Mouse (Mus musculus): ENCODE measurements around the gene Rnf138rt1. TPM values are rescaled to one million over a fixed set of nuclear protein-coding genes. Genes with fewer than 3 reads are reported as not detected.
A peak's percentile ranks its signal among the peaks of the same experiment; 100 is the strongest.

Gene Rnf138rt1
- 0.34 and 0.50 TPM in 2 replicates for polyA plus RNA-seq (2016; fragmentation: Nextera tagmentation; extraction: Ambion mirVana)

DNA sequence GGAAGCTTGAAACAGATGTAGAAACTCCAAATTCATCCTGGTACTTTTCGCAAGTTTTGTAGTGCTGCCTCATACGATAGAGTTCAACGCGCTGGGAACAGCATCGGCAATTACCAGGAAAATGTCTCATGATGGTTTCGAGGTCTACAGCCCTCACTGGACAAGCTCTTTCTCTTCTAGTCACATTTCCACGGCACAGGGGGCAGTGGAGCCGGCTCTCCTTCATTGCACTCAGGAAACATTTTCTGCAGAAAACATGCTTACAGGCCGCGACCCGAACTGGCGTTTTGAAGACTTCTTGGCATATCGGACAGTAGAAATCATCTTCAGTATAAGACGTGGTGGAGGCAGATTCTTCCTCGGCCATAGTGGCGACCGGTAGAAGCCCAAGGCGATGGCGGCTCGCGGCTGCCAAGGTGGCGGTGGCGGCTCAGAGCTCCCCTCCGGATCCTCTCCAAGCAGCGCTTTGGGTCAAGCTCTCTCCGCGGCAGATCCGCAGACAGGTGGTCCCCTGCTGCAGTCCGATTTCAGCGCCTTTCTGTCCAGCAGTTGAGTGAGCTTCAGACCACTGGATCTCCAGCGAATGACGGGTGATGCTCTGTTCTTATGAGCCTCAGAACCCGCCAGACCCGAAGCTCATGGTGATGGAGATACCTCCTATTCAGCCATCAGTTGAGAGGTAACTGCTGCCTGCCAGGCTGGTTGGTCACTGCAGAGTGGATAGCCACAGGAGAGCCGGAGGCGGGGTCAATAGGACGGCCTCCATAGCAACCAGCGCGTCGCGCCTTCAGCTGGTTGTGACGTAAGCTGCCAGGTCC is at the start of gene Rnf138rt1:
Gene Rnf138rt1, minus strand, starts transcription at position 713 of the 818 bp plus-strand sequence.
- no peaks in the 10 kb centered on the region for H3K9me3 ChIP-seq
- no peak within 1 kb of the TSS for H3K27ac ChIP-seq
- H3K27me3 ChIP-seq (ENCODE audit: insufficient read depth, poor library complexity, severe bottlenecking): peaks cover 86% of the 10 kb centered on the region
- peak; percentile 58 for DNase-seq (ENCODE audit: low spot score)
- 22% methylated on average over 42 of the region's 42 CpGs for WGBS
- peaks cover 6% of the 10 kb centered on the region; the same call in 1 of the 2 replicates for H3K4me1 ChIP-seq (replicated peaks)
- no peaks in the 10 kb centered on the region for H3K36me3 ChIP-seq
- peak within 1 kb of the TSS; percentile 53 for H3K4me3 ChIP-seq

DNA sequence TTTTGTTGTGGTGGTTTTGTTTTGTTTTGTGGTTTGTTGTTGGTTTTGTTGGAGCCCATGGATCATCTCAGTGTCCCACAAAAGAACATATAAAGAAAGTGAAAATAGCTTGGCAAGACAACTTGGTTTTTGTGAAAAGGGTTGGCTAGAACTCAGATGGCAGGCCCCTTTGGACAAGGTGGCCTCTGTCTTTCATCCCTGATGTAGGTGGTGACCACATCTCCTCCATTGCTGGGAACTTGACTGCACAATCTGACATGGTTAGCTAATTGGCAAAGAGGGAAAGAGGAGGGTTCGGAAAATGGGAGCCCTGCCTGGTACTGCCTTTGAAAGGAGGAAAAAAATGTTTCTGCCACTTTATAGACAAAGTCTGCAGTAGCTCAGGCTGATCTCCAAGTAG is 46.1 kb upstream of the Rnf138rt1 start:
- peaks cover 63% of the 10 kb centered on the region for H3K27me3 ChIP-seq (ENCODE audit: insufficient read depth, poor library complexity, severe bottlenecking)
- no peak for DNase-seq (ENCODE audit: low spot score)

DNA sequence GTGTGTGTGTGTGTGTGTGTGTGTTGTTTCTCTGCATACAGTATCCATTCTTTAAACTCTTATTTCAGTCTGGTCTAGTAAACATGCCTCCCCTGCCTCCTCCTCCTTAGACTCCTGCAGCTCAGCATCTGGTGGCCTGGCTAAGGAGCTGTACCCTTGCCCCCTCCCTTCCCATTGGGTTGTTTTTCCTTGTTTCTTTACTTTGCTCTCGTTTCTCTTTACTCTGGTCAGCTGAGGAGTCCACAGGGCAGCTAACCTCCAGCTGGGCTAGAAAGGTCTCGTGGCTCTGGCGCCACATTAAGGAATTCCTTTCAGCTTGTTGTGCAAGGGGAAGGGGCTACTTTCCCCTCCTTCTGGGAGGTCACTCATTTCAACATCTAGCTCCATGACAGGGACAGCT is 5.2 kb upstream of the Rnf138rt1 start:
- Histone ChIP-seq H3K27me3 (ENCODE audit: insufficient read depth, poor library complexity, severe bottlenecking) (peaks cover 75% of the 10 kb centered on the region), H3K4me3 (no peak overlapping the region), H3K36me3 (no peaks in the 10 kb centered on the region), H3K9me3 (no peaks in the 10 kb centered on the region), H3K27ac (no peak overlapping the region), H3K4me1 (replicated peaks) (peaks cover 8% of the 10 kb centered on the region; the same call in 1 of the 2 replicates)
- WGBS: 49% methylated on average over 3 of the region's 3 CpGs
- peak; percentile 6 for DNase-seq (ENCODE audit: low spot score)

More for the DNA sequence above, 46.1 kb upstream of the Rnf138rt1 start:
- no peaks in the 10 kb centered on the region for H3K4me1 ChIP-seq (replicated peaks)
- H3K27ac ChIP-seq: no peak overlapping the region
- no peaks in the 10 kb centered on the region for H3K36me3 ChIP-seq
- 80% methylated on average over 1 of the region's 1 CpGs for WGBS
- H3K9me3 ChIP-seq: no peaks in the 10 kb centered on the region
- H3K4me3 ChIP-seq: no peak overlapping the region

DNA sequence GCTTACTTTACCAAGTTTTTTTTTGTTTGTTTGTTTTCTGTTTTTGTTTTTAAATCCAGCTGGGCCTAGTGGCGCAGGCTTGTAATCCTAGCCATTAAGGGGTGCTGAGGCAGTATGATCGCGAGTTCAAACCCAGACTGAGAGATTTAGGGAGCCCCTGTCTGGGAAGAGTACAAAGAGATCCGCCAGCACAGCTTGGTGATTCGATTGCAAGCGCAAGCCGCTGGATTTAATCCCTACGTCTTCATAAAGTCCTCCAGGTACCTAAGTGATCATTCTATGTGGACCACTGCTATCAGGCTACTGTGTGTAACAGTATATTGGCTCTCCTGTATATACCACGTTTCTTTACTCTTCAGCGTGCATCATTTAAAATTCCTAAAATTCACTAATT is 303 bp upstream of the Rnf138rt1 start:
- WGBS: 31% methylated on average over 10 of the region's 10 CpGs
- no peak for DNase-seq (ENCODE audit: low spot score)
- Histone ChIP-seq H3K4me3 (peak overlapping the region; percentile 53), H3K27ac (no peak overlapping the region), H3K4me1 (replicated peaks) (peaks cover 8% of the 10 kb centered on the region; the same call in 1 of the 2 replicates), H3K36me3 (no peaks in the 10 kb centered on the region), H3K27me3 (ENCODE audit: insufficient read depth, poor library complexity, severe bottlenecking) (peaks cover 86% of the 10 kb centered on the region), H3K9me3 (no peaks in the 10 kb centered on the region)

DNA sequence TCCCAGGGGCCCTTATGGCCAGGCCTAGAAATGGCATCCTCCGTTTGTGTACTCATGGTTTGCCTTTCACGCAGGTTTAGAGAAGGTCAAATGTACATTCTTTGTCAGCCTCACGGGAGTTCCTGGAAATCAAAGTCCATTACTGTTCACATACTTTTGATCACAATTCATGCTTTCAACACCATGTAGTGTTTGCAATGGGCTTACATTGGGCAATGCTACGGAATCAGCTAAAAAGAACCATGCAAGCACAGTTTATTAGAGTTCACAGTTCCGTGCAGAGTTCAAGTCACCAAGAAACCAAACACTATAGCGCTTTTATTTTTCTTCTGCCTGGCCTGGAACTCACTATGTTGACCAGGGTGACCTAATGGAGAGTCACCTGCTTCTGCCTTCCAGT is 15.1 kb downstream of the Rnf138rt1 start:
- Histone ChIP-seq H3K4me1 (replicated peaks) (no peaks in the 10 kb centered on the region), H3K36me3 (no peaks in the 10 kb centered on the region), H3K9me3 (no peaks in the 10 kb centered on the region), H3K27ac (no peak overlapping the region), H3K4me3 (no peak overlapping the region), H3K27me3 (ENCODE audit: insufficient read depth, poor library complexity, severe bottlenecking) (peaks cover 62% of the 10 kb centered on the region)
- 83% methylated on average over 6 of the region's 6 CpGs for WGBS
- DNase-seq (ENCODE audit: low spot score): no peak

DNA sequence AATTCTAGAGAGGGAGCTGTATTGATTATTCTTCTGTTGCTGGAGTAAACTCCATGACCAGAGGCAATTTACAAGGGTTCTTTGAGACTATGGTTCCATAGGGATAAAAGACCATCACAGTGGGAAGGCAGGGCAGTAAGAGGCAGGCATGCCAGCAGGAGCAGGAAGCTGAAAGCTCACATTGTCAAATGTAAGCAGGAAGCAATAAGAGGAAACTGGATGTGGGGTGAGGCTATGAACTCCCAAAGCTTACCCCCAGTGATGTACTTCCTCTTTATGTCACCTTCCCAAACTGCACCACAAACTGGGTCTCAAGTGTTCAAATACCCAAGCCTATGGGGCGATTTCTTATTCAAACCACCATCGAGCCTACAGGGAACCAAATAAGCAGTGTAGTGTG is 17.2 kb downstream of the Rnf138rt1 start:
- 75% methylated on average over 2 of the region's 2 CpGs for WGBS
- Histone ChIP-seq H3K4me1 (replicated peaks) (no peaks in the 10 kb centered on the region), H3K27ac (no peak overlapping the region), H3K9me3 (no peaks in the 10 kb centered on the region), H3K36me3 (no peaks in the 10 kb centered on the region), H3K4me3 (no peak overlapping the region), H3K27me3 (ENCODE audit: insufficient read depth, poor library complexity, severe bottlenecking) (peaks cover 54% of the 10 kb centered on the region)
- DNase-seq (ENCODE audit: low spot score): no peak

DNA sequence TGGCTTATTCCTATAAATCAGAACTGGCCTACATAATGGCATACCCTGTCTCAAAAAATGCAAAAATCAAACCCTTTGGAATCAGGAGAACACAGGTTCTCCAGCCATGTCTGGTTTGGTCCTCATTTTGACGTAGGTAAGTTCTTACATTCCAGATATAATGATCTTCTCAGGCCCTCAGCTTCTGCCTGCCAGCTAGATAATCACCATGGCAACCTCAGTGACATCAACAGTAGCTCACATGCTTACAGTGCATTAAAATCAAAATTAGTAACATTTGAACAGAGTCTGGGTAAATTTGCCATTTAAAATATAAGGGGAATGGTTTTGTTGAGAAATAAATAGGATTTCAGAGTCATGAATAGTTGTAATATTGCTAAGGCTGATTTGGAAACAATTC is 22.2 kb downstream of the Rnf138rt1 start:
- Histone ChIP-seq H3K27ac (no peak overlapping the region), H3K4me1 (replicated peaks) (no peaks in the 10 kb centered on the region), H3K4me3 (no peak overlapping the region), H3K9me3 (no peaks in the 10 kb centered on the region), H3K27me3 (ENCODE audit: insufficient read depth, poor library complexity, severe bottlenecking) (peaks cover 51% of the 10 kb centered on the region), H3K36me3 (no peaks in the 10 kb centered on the region)
- no peak for DNase-seq (ENCODE audit: low spot score)
- 67% methylated on average over 1 of the region's 1 CpGs for WGBS

DNA sequence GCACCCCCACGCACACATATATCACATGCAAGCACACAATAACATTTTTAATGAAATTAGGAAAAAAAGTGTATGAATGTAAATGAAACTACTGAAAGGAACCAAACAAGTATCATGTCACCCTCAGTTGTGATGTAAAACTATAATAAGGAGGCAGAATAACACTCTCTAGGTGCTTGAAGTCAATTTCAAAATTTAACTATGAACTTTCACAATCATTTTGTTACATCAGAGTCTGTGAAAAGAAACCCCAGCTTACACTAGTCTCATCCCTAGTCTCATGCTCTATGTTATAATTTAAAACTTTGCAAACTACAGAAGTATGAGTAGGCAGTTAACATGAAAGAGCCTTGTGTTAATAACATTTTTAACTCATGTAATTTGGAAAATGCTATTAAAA is 27.0 kb downstream of the Rnf138rt1 start:
- Histone ChIP-seq H3K27me3 (ENCODE audit: insufficient read depth, poor library complexity, severe bottlenecking) (peaks cover 38% of the 10 kb centered on the region), H3K27ac (no peak overlapping the region), H3K36me3 (no peaks in the 10 kb centered on the region), H3K9me3 (no peaks in the 10 kb centered on the region), H3K4me1 (replicated peaks) (no peaks in the 10 kb centered on the region), H3K4me3 (no peak overlapping the region)
- 97% methylated on average over 1 of the region's 1 CpGs for WGBS
- no peak for DNase-seq (ENCODE audit: low spot score)

DNA sequence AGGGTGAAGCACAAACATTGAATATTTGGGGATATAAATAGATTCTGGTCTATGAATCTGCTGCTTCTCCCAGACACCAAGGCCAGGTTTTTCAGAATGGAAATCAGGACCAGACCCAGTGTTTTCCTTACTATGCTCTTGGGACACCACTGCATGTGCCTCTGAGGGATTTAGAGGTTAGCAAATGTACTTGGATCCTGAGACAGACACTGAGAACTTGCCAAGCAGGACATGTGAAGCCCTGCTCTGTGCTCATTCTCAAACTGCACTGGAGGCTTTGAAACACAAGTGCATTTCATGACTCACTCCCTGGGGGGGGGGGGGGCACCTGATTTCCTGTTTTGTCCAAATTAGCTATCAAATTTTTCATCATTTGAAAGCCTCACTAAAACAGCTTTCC is 37.5 kb downstream of the Rnf138rt1 start:
- DNase-seq (ENCODE audit: low spot score): no peak
- no peak overlapping the region for H3K4me3 ChIP-seq
- no peak overlapping the region for H3K27ac ChIP-seq
- H3K36me3 ChIP-seq: no peaks in the 10 kb centered on the region
- no peaks in the 10 kb centered on the region for H3K9me3 ChIP-seq
- H3K27me3 ChIP-seq (ENCODE audit: insufficient read depth, poor library complexity, severe bottlenecking): peaks cover 50% of the 10 kb centered on the region
- H3K4me1 ChIP-seq (replicated peaks): peaks cover 6% of the 10 kb centered on the region; the same call in 1 of the 2 replicates

DNA sequence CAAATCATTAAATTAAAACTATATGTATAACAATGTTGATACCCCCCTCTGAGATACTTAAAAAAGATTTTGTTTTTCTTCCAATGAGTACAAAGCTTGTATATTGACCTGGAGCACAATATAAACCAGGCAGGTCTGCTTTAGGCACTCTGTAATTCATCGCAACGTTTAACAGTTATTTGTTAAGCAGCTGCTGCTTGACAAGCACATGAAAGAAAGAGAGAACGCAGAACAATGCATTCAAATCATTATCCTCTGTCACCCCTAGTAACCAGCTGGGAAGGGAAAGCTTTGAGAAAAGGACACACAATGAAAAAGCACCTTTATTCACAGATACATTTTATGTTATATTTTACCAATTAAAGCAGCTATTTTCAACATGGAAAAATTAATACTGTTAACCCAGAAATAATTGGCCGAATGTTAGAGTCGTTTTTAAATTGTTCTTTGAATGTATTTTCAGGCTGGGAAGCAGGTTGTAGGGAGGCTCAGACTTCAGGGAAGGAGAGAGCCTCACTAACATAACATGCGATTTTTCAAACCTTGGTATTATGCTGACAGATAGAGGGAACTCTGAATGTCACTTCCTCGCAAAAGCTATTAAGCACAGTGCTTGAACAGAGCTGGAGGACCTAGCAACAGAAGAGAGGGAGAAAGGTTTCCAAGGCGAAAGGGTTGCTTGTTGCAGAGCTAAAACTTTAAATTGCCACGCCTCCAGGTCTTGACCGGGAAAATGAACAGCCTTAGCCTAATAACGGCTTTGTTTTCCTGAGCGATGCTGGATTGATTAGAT is 38.1 kb downstream of the Rnf138rt1 start:
- Histone ChIP-seq H3K4me3 (no peak overlapping the region), H3K27me3 (ENCODE audit: insufficient read depth, poor library complexity, severe bottlenecking) (peaks cover 50% of the 10 kb centered on the region), H3K4me1 (replicated peaks) (peaks cover 6% of the 10 kb centered on the region; the same call in 1 of the 2 replicates), H3K36me3 (no peaks in the 10 kb centered on the region), H3K9me3 (no peaks in the 10 kb centered on the region), H3K27ac (no peak overlapping the region; the same call in 1 of the 2 replicates)
- 40% methylated on average over 12 of the region's 12 CpGs for WGBS
- DNase-seq (ENCODE audit: low spot score): no peak

DNA sequence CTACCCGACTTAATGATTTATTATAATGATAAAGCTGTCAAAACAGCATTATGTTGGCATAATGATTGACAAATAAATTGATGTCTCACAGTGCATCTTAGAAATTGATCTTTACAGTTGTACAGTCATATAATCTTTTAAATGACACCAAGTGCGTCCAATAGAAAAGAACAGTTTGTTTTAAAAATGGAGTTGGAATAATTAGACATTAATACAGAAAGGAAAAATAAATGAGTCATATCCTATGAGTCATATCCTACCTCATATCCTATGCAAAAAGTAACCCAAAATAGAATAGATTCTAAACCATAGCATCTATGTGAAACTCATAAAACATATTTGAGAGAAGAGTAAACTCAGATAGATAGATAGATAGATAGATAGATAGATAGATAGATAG is 40.5 kb downstream of the Rnf138rt1 start:
- no peak overlapping the region for H3K4me3 ChIP-seq
- DNase-seq (ENCODE audit: low spot score): no peak
- H3K36me3 ChIP-seq: no peaks in the 10 kb centered on the region
- no peak overlapping the region for H3K27ac ChIP-seq
- peaks cover 6% of the 10 kb centered on the region; the same call in 1 of the 2 replicates for H3K4me1 ChIP-seq (replicated peaks)
- H3K27me3 ChIP-seq (ENCODE audit: insufficient read depth, poor library complexity, severe bottlenecking): peaks cover 49% of the 10 kb centered on the region
- H3K9me3 ChIP-seq: no peaks in the 10 kb centered on the region
- WGBS: 73% methylated on average over 2 of the region's 2 CpGs
